Mouse (Mus musculus): Measurements from ENCODE around the gene Epb42.

GRCm38 (mm10) chr2:121061315-121061714 lies 24.4 kb upstream of the Epb42 start:
- TF ChIP-seq CTCF (IDR thresholded peaks at IDR 0.05; ENCODE audit: low read depth) (no peak), EP300 (IDR thresholded peaks at IDR 0.05; ENCODE audit: low read depth) (no peak)

Data from heart, postnatal 0 days (tissue).